Mouse (Mus musculus) cortical plate, adult 2 months (tissue): Measurements from ENCODE around the gene Rnpc3. TPM values are rescaled to one million over a fixed set of nuclear protein-coding genes. Genes with fewer than 3 reads are reported as not detected.
"Not testable (repeated sequence)": the region's sequence is repeated elsewhere in the genome, so short reads cannot be mapped to it uniquely, and the experiment has no call there.

Experiments used
- H3K27ac ChIP-seq: fragments of 200-500 bp; 2 replicates; pipeline ENCODE4 v1.5.1; 2012; ENCODE audit warnings: low read length, control low read depth, inconsistent platforms; ENCODE audit not compliant: insufficient read depth
- H3K4me1 ChIP-seq: fragments of 200-500 bp; 2 replicates; pipeline ENCODE4 v1.6.1; 2011; ENCODE audit warnings: low read length; ENCODE audit not compliant: control insufficient read depth, insufficient read depth
- H3K4me3 ChIP-seq: fragments of 200-500 bp; 2 replicates; pipeline ENCODE4 v1.5.1; 2011; ENCODE audit warnings: mild to moderate bottlenecking, low read length, control low read depth; ENCODE audit not compliant: insufficient read depth
- CTCF ChIP-seq: fragments of 200-500 bp; IDR thresholded peaks from 2 replicates; pipeline ENCODE4 v1.5.1; 2011; ENCODE audit warnings: mild to moderate bottlenecking, control low read depth, low read length; ENCODE audit not compliant: insufficient read depth; ENCODE audit errors: extremely low read depth
- POLR2A ChIP-seq: fragments of 200-500 bp; IDR thresholded peaks from 2 replicates; pipeline ENCODE4 v1.6.1; 2011; ENCODE audit warnings: mild to moderate bottlenecking, low read length, control low read depth; ENCODE audit not compliant: insufficient read depth; ENCODE audit errors: extremely low read depth
- polyA plus RNA-seq: library from polyadenylated mRNA; depleted of rRNA; stranded (reverse); fragments of >200 nt; gene quantifications from 2 replicates; pipeline ENCODE4 v1.2.3, GENCODE M21; 2012; rRNA removed

Rnpc3 gene
- polyA plus RNA-seq, result 36.9 and 41.6 TPM in 2 replicates

- peak within 1 kb of the TSS; percentile 78 for H3K4me3 ChIP-seq
- TF ChIP-seq POLR2A, result peak; percentile 91
- no peak for TF ChIP-seq CTCF
- 0 out of 2 replicates have a peak, but pooled peaks cover 1% of the 10 kb centered on the region for H3K4me1 ChIP-seq
- H3K27ac ChIP-seq, result peak within 1 kb of the TSS; percentile 96
Observed at GRCm38 (mm10) chr3:113629606-113630359, at the start of gene Rnpc3. Gene Rnpc3 (minus strand): TSS chr3:113630149.

DNA sequence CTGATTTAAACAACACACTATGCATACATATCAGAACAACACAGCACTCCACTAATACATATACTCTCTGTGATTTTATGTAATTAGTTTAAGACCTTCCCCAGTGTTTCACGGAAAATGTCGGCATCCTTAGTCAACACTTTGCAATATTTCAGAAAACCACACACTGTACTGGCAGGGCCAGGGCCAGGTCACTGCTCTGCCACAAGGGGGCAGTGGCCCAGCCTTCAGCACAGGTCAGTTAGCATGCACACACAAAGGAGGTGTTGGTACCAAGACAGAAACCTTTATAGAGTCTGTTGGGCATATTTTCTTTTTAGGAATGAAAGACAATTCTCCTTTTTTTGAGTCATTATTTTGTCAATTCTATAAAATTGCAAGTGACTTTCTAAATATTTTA, 27.0 kb upstream of the Rnpc3 start:
- Histone ChIP-seq H3K4me3 (no peak overlapping the region), H3K4me1 (no peaks in the 10 kb centered on the region), H3K27ac (no peak overlapping the region)
- TF ChIP-seq CTCF, result peak; percentile 43
- TF ChIP-seq POLR2A, result no peak

- TF ChIP-seq POLR2A (no peak), CTCF (no peak)
- no peaks in the 10 kb centered on the region for H3K4me1 ChIP-seq
- no peak overlapping the region for H3K4me3 ChIP-seq
- no peak overlapping the region for H3K27ac ChIP-seq
Observed at GRCm38 (mm10) chr3:113654335-113654734, 24.4 kb upstream of the Rnpc3 start.

DNA sequence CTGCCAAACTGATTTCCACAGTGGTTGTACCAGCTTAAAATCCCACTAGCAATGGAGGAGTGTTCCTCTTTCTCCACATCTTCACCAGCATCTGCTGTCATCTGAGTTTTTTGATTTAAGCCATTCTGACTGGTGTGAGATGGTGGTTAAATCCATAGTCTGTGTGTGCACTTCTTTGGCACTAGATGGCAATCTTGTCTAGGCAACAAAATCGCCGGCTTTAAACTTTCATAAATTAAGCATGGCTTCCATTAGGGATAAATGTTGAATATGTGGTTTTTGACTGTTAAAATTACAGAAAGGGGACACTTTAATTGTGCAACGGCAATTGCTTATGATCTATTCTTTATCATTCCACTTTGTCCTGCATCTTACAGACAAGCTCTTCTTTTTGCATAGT, 21.4 kb upstream of the Rnpc3 start:
- TF ChIP-seq CTCF, result peak; percentile 47; the same call in 1 of the 2 replicates
- H3K4me1 ChIP-seq, H3K27ac ChIP-seq, H3K4me3 ChIP-seq: not testable (repeated sequence)

GRCm38 (mm10) chr3:113639545-113639944, 9.6 kb upstream of the Rnpc3 start:
- Histone ChIP-seq H3K27ac (no peak overlapping the region), H3K4me1 (no peaks in the 10 kb centered on the region), H3K4me3 (no peak overlapping the region)
- no peak for TF ChIP-seq CTCF
- TF ChIP-seq POLR2A, result no peak

GRCm38 (mm10) chr3:113634220-113634619, 4.3 kb upstream of the Rnpc3 start:
- no peak for TF ChIP-seq CTCF
- no peak for TF ChIP-seq POLR2A
- Histone ChIP-seq H3K4me3 (no peak overlapping the region), H3K4me1 (0 out of 2 replicates have a peak, but pooled peaks cover 1% of the 10 kb centered on the region), H3K27ac (no peak overlapping the region)

GRCm38 (mm10) chr3:113631611-113632010, 1.7 kb upstream of the Rnpc3 start:
- Histone ChIP-seq H3K4me1 (0 out of 2 replicates have a peak, but pooled peaks cover 1% of the 10 kb centered on the region), H3K4me3 (no peak overlapping the region), H3K27ac (no peak overlapping the region)
- TF ChIP-seq POLR2A (no peak), CTCF (no peak)

- peak overlapping the region; percentile 78 for H3K4me3 ChIP-seq
- peak overlapping the region; percentile 80 for H3K27ac ChIP-seq
- 0 out of 2 replicates have a peak, but pooled peaks cover 1% of the 10 kb centered on the region for H3K4me1 ChIP-seq
- TF ChIP-seq POLR2A (no peak), CTCF (no peak)
Observed at GRCm38 (mm10) chr3:113630564-113630963, 615 bp upstream of the Rnpc3 start.

DNA sequence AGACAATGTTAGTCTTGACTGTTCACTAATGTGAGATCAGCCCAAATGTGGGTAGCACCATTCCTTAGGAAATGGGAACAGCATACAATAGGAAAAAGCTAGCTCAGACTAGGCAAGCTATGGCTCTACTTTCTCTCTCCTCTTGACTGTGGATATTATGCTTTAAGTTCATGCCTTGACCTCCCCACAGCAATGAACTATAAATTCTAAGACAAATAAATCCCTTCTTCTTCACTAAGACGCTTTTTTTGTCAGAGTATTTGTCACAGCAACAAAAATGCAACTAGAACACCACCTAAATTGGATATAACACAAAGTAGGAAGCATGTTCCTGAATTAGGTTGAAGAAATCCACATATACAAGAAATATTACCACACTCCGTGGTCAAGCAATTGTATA, 23.4 kb downstream of the Rnpc3 start, which contains the start of gene Amy1:
Amy1 (minus strand) TSS at position 101 of the 400 bp plus-strand sequence.
- no peaks in the 10 kb centered on the region for H3K4me1 ChIP-seq
- no peak within 1 kb of the TSS for H3K27ac ChIP-seq
- TF ChIP-seq POLR2A (no peak), CTCF (no peak)
- H3K4me3 ChIP-seq, result no peak within 1 kb of the TSS

DNA sequence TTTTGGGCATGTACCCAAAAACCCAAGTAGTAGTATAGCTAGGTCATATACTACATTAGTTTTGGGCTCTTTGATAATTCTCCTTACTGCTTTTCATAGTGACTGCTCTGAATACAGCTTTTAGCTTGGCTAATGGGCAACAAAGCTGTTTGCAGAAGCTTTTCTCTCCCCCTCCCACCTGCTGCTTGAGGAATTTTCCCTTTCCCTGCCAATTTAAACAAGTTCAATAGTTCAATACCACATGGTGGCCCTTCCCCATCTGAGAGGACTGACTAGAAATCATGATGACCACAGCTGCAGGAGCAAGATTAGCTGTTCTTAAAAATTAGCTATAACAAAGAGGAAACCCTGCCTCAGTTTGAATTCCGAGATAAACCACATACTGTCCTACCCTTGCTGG, 39.1 kb downstream of the Rnpc3 start:
- no peak overlapping the region for H3K4me3 ChIP-seq
- no peaks in the 10 kb centered on the region for H3K4me1 ChIP-seq
- TF ChIP-seq POLR2A (no peak), CTCF (no peak)
- no peak overlapping the region for H3K27ac ChIP-seq
